Mouse (Mus musculus): ENCODE data around the gene Pdzd2. TPM values are rescaled to one million over a fixed set of nuclear protein-coding genes. Genes with fewer than 3 reads are reported as not detected.

Gene Pdzd2
- polyA plus RNA-seq, 1 experiment from 2014 or later: 18.7 TPM

- 52% methylated on average over 6 of the region's 6 CpGs for WGBS
- no peaks in the 10 kb centered on the region for H3K9me3 ChIP-seq (replicated peaks)
- H3K27me3 ChIP-seq: no peaks in the 10 kb centered on the region
- H3K4me1 ChIP-seq (replicated peaks): peaks cover 33% of the 10 kb centered on the region
- H3K4me3 ChIP-seq: no peak overlapping the region
- H3K36me3 ChIP-seq: no peaks in the 10 kb centered on the region
- H3K9ac ChIP-seq: no peak overlapping the region
- ATAC-seq (replicated peaks; ENCODE audit: insufficient number of reproducible peaks, insufficient read depth, low FRiP score, low read depth): no peak
- peak overlapping the region; percentile 76 for H3K27ac ChIP-seq
- no peak overlapping the region for H3K4me2 ChIP-seq
Observed at GRCm38 (mm10) chr15:12760747-12761146, 21.0 kb upstream of the Pdzd2 start.

- WGBS: 13% methylated on average over 5 of the region's 5 CpGs
- Histone ChIP-seq H3K4me1 (replicated peaks) (peaks cover 34% of the 10 kb centered on the region), H3K4me3 (no peak overlapping the region), H3K9me3 (replicated peaks) (no peaks in the 10 kb centered on the region), H3K9ac (no peak overlapping the region), H3K36me3 (no peaks in the 10 kb centered on the region), H3K27me3 (no peaks in the 10 kb centered on the region), H3K4me2 (no peak overlapping the region), H3K27ac (peak overlapping the region; percentile 88)
- ATAC-seq (replicated peaks; ENCODE audit: insufficient number of reproducible peaks, insufficient read depth, low FRiP score, low read depth): peak; percentile 82
Observed at GRCm38 (mm10) chr15:12758461-12758860, 18.7 kb upstream of the Pdzd2 start.

GRCm38 (mm10) chr15:12757757-12758156 is 18.0 kb upstream of the Pdzd2 start:
- Histone ChIP-seq H3K9ac (no peak overlapping the region), H3K4me3 (no peak overlapping the region), H3K4me1 (replicated peaks) (peaks cover 36% of the 10 kb centered on the region), H3K27ac (peak overlapping the region; percentile 88; the same call in 1 of the 2 replicates), H3K36me3 (no peaks in the 10 kb centered on the region), H3K27me3 (no peaks in the 10 kb centered on the region), H3K9me3 (replicated peaks) (no peaks in the 10 kb centered on the region), H3K4me2 (no peak overlapping the region)
- 91% methylated on average over 1 of the region's 1 CpGs for WGBS
- ATAC-seq (replicated peaks; ENCODE audit: insufficient number of reproducible peaks, insufficient read depth, low FRiP score, low read depth): no peak

- WGBS: 28% methylated on average over 4 of the region's 4 CpGs
Observed at GRCm38 (mm10) chr15:12753201-12753600, 13.5 kb upstream of the Pdzd2 start.

GRCm38 (mm10) chr15:12750963-12751362 is 11.2 kb upstream of the Pdzd2 start:
- no peaks in the 10 kb centered on the region for H3K27me3 ChIP-seq
- H3K27ac ChIP-seq: peak overlapping the region; percentile 91; the same call in 1 of the 2 replicates
- H3K4me1 ChIP-seq (replicated peaks): peaks cover 38% of the 10 kb centered on the region
- no peak overlapping the region for H3K9ac ChIP-seq
- no peak overlapping the region for H3K4me2 ChIP-seq
- H3K36me3 ChIP-seq: no peaks in the 10 kb centered on the region
- no peak for ATAC-seq (replicated peaks; ENCODE audit: insufficient number of reproducible peaks, insufficient read depth, low FRiP score, low read depth)
- H3K9me3 ChIP-seq (replicated peaks): no peaks in the 10 kb centered on the region
- WGBS: 86% methylated on average over 8 of the region's 8 CpGs
- no peak overlapping the region for H3K4me3 ChIP-seq

More at GRCm38 (mm10) chr15:12753201-12753600, 13.5 kb upstream of the Pdzd2 start:
- Histone ChIP-seq H3K27me3 (no peaks in the 10 kb centered on the region), H3K9me3 (replicated peaks) (no peaks in the 10 kb centered on the region), H3K4me1 (replicated peaks) (peaks cover 40% of the 10 kb centered on the region), H3K4me2 (peak overlapping the region; percentile 15; the same call in 1 of the 2 replicates), H3K4me3 (no peak overlapping the region), H3K36me3 (no peaks in the 10 kb centered on the region), H3K27ac (peak overlapping the region; percentile 74), H3K9ac (no peak overlapping the region)
- ATAC-seq (replicated peaks; ENCODE audit: insufficient number of reproducible peaks, insufficient read depth, low FRiP score, low read depth): peak; percentile 61; the same call in 1 of the 2 replicates

- no peak overlapping the region for H3K9ac ChIP-seq
- no peaks in the 10 kb centered on the region for H3K9me3 ChIP-seq (replicated peaks)
- no peak overlapping the region for H3K4me3 ChIP-seq
- H3K36me3 ChIP-seq: no peaks in the 10 kb centered on the region
- peaks cover 38% of the 10 kb centered on the region for H3K4me1 ChIP-seq (replicated peaks)
- H3K27ac ChIP-seq: peak overlapping the region; percentile 91
- 29% methylated on average over 11 of the region's 11 CpGs for WGBS
- no peaks in the 10 kb centered on the region for H3K27me3 ChIP-seq
- H3K4me2 ChIP-seq: peak overlapping the region; percentile 33
- peak; percentile 84 for ATAC-seq (replicated peaks; ENCODE audit: insufficient number of reproducible peaks, insufficient read depth, low FRiP score, low read depth)
Observed at GRCm38 (mm10) chr15:12749549-12750301, 10.0 kb upstream of the Pdzd2 start.

GRCm38 (mm10) chr15:12742117-12742906 is 2.6 kb upstream of the Pdzd2 start:
- H3K4me2 ChIP-seq: no peak overlapping the region
- no peak overlapping the region for H3K27ac ChIP-seq
- WGBS: 78% methylated on average over 6 of the region's 6 CpGs

GRCm38 (mm10) chr15:12738301-12739093 is 1.2 kb downstream of the Pdzd2 start:
- peak overlapping the region; percentile 67 for H3K4me2 ChIP-seq
- WGBS: 31% methylated on average over 10 of the region's 10 CpGs
- H3K9me3 ChIP-seq (replicated peaks): no peaks in the 10 kb centered on the region
- peak overlapping the region; percentile 87 for H3K27ac ChIP-seq
- no peak for ATAC-seq (replicated peaks; ENCODE audit: insufficient number of reproducible peaks, insufficient read depth, low FRiP score, low read depth)
- peak overlapping the region; percentile 72 for H3K9ac ChIP-seq
- peaks cover 34% of the 10 kb centered on the region for H3K4me1 ChIP-seq (replicated peaks)
- no peaks in the 10 kb centered on the region for H3K36me3 ChIP-seq
- peak overlapping the region; percentile 76 for H3K4me3 ChIP-seq
- H3K27me3 ChIP-seq: peaks cover 4% of the 10 kb centered on the region; the same call in 1 of the 2 replicates

More at GRCm38 (mm10) chr15:12742117-12742906, 2.6 kb upstream of the Pdzd2 start:
- no peaks in the 10 kb centered on the region for H3K36me3 ChIP-seq
- H3K4me1 ChIP-seq (replicated peaks): peaks cover 33% of the 10 kb centered on the region
- no peaks in the 10 kb centered on the region for H3K9me3 ChIP-seq (replicated peaks)
- no peak for ATAC-seq (replicated peaks; ENCODE audit: insufficient number of reproducible peaks, insufficient read depth, low FRiP score, low read depth)
- H3K27me3 ChIP-seq: peaks cover 4% of the 10 kb centered on the region; the same call in 1 of the 2 replicates
- H3K9ac ChIP-seq: no peak overlapping the region
- H3K4me3 ChIP-seq: no peak overlapping the region

GRCm38 (mm10) chr15:12735208-12735607 is 4.5 kb downstream of the Pdzd2 start:
- Histone ChIP-seq H3K4me1 (replicated peaks) (peaks cover 45% of the 10 kb centered on the region), H3K4me2 (no peak overlapping the region), H3K27ac (no peak overlapping the region), H3K4me3 (no peak overlapping the region), H3K36me3 (no peaks in the 10 kb centered on the region), H3K9ac (no peak overlapping the region), H3K9me3 (replicated peaks) (no peaks in the 10 kb centered on the region), H3K27me3 (peaks cover 4% of the 10 kb centered on the region; the same call in 1 of the 2 replicates)
- no peak for ATAC-seq (replicated peaks; ENCODE audit: insufficient number of reproducible peaks, insufficient read depth, low FRiP score, low read depth)
- WGBS: 45% methylated on average over 2 of the region's 2 CpGs

- Histone ChIP-seq H3K27ac (no peak overlapping the region), H3K4me3 (no peak overlapping the region), H3K9me3 (replicated peaks) (no peaks in the 10 kb centered on the region), H3K36me3 (no peaks in the 10 kb centered on the region), H3K9ac (no peak overlapping the region), H3K4me1 (replicated peaks) (peaks cover 41% of the 10 kb centered on the region), H3K27me3 (peaks cover 4% of the 10 kb centered on the region; the same call in 1 of the 2 replicates), H3K4me2 (no peak overlapping the region)
- no peak for ATAC-seq (replicated peaks; ENCODE audit: insufficient number of reproducible peaks, insufficient read depth, low FRiP score, low read depth)
- 63% methylated on average over 4 of the region's 4 CpGs for WGBS
Observed at GRCm38 (mm10) chr15:12734221-12734620, 5.5 kb downstream of the Pdzd2 start.

GRCm38 (mm10) chr15:12732613-12733012 is 7.1 kb downstream of the Pdzd2 start:
- H3K9ac ChIP-seq: no peak overlapping the region
- 43% methylated on average over 11 of the region's 11 CpGs for whole genome bisulfite sequencing
- no peak; the same call in 1 of the 2 replicates for ATAC-seq (replicated peaks; ENCODE audit: insufficient number of reproducible peaks, insufficient read depth, low FRiP score, low read depth)
- no peaks in the 10 kb centered on the region for H3K27me3 ChIP-seq
- no peaks in the 10 kb centered on the region for H3K9me3 ChIP-seq (replicated peaks)
- peak overlapping the region; percentile 74 for H3K27ac ChIP-seq
- H3K4me2 ChIP-seq: peak overlapping the region; percentile 42
- no peaks in the 10 kb centered on the region for H3K36me3 ChIP-seq
- H3K4me1 ChIP-seq (replicated peaks): peaks cover 32% of the 10 kb centered on the region
- no peak overlapping the region for H3K4me3 ChIP-seq

All from heart, embryonic 15.5 days (tissue).